Mouse (Mus musculus): ENCODE results near the gene Ptprh. TPM values are rescaled to one million over a fixed set of nuclear protein-coding genes. Genes with fewer than 3 reads are reported as not detected.
A peak's percentile ranks its signal among the peaks of the same experiment; 100 is the strongest.
"Not testable (repeated sequence)": the region's sequence is repeated elsewhere in the genome, so short reads cannot be mapped to it uniquely, and the experiment has no call there.

Ptprh gene
- total RNA-seq, 2 experiments from 2014 or later = not detected

GRCm38 (mm10) chr7:4526341-4527301, 77.2 kb downstream of the Ptprh start:
- peak; percentile 68 for DNase-seq (ENCODE audit: low spot score)
- intact Hi-C loops (cut with DNase I) = no loop called here

DNA sequence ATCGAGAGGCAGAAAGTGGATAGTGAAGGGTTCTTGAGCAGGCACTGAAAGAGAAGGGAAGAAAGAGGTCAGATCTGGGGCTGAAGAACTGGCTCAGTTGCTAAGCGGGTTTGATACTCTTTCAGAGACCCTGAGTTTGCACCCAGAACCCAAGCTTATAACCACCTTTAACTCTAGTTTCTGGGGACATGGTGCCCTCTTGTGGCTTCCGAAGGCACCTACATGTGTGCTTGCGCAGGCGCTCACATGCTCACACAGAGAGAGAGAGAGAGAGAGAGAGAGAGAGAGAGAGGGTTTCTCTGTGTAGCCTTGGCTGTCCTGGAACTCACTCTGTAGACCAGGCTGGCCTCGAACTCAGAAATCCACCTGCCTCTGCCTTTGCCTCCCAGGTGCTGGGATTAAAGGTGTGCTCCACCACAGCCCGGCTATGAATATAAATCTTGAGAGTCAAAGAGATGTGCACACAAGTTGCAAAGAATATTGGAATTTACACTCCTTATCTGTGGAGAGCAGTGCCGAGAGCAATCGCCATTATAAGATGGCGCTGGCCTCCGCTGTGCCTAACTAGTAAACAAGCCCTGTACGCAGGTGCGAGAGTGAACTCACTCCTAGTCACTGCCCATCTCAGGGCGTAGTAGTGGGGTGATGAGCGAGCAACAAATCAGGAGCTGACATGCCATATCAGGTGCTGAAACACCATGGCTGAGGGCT, 79.5 kb downstream of the Ptprh start, which contains the start of gene Tnni3:
TSS of gene Tnni3 (minus strand) at position 18 of the 711 bp plus-strand sequence.
- DNase-seq (ENCODE audit: low spot score) = not testable (repeated sequence)
- intact Hi-C loops (cut with DNase I) = loop anchor here (2.0 kb wide), 2 partner anchors 44 to 94 kb away; no protein-coding TSS in a partner anchor

DNA sequence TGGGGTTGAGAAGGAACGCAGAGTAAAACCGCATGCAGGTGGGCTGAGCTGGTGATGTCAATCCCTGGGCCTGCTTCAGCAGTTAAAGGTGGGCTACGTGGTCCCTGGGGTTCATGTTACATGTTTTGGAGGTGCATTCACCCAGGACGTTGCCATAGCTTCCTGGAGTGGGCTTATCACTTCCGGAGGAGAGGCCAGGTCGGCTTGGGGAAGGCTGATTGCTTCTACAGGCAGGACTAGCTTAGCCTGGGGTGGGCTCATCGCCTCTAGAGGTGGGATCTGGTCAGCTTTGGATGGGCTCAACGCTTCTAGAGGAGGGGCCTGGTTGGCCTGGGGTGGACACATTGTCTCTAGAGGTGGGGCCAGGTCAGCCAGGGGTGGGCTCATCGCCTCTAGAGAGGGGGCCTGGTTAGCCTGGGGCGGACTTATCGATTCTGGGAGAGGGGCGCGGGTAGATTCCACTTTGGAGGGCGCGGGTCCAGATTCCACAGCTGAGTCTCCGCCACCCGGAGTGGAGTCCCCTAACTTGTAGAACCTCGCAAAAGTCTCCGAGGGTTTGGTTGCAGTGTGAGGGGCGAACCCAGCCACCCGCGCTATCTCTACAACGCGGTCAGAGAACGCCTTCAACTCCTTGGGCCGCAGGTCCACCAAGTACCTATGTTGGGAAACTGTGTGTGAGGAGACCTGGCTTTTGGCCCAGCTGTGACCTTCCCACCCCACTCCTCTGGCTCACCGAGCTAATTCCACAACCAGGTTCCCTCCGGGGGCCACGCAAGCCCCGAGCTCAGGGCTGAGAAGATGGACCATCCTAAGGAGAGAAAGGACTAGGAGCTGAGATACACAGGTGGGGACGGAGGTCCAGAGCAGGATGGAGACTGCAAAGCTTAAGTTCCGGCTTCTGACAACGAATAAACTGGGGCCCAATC, 80.4 kb downstream of the Ptprh start:
- intact Hi-C loops (cut with DNase I) = loop anchor here (2.0 kb wide), 2 partner anchors 43 to 93 kb away; no protein-coding TSS in a partner anchor
- DNase-seq (ENCODE audit: low spot score) = no peak

DNA sequence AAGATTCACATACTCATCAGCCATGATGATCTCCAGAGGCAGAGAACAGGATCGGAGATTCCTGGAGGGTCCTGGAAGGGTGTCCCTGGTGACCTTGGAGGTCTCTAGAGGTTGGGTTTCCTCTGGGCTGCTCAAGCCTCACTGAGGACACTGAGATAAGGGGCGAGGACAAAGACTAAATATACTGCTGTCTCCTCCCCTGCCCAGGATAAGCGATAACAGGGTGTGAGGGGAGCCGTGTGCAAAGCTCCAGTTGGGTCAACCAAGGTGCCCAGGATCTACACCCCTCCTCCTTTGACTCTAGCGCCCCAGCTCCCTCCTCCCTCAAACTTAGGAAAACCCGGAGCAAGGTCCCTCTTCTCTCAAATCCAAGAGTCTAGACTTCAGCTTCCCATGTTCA, 81.5 kb downstream of the Ptprh start:
- intact Hi-C loops (cut with DNase I) = no loop called here
- DNase-seq (ENCODE audit: low spot score) = no peak

DNA sequence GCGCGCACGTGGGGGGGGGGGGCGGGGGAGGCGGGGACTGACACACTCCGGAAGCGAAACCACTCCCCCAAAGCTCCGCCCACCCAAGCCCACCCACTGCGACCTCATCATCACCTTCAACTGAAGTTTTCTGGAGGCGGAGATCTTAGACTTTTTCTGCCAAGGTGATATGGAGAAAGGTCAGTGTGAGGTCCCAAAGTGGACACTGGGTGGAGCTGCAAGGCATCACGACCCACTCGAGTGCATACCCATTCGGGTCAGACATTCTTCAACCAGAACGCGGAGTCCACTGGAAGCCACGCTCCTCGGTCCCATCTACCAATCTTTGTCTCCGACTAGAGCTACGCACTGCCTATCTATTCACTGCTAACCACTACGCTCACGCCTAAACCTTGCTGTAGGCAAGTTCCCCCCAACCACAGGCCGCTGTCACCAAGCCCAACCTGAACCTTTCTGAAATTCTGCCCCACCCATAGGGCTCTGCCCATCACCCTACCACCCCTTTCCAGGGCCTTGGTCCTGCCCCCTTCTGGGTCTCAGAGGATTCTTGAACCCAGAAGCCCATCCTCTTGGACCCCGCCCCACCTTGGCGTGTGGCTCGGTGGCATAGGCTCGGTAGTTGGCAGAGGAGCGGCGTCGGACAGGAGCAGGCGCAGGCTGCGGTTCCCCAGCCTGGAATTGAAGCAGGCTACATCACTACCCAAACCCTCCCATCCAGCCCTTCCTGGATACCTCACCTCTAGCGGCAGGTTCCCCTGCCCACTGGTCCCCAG, 82.4 kb downstream of the Ptprh start:
- intact Hi-C loops (cut with DNase I) = no loop called here
- no peak for DNase-seq (ENCODE audit: low spot score)

GRCm38 (mm10) chr7:4518487-4518886, 85.4 kb downstream of the Ptprh start:
- no peak for DNase-seq (ENCODE audit: low spot score)
- intact Hi-C loops (cut with DNase I) = no loop called here

DNA sequence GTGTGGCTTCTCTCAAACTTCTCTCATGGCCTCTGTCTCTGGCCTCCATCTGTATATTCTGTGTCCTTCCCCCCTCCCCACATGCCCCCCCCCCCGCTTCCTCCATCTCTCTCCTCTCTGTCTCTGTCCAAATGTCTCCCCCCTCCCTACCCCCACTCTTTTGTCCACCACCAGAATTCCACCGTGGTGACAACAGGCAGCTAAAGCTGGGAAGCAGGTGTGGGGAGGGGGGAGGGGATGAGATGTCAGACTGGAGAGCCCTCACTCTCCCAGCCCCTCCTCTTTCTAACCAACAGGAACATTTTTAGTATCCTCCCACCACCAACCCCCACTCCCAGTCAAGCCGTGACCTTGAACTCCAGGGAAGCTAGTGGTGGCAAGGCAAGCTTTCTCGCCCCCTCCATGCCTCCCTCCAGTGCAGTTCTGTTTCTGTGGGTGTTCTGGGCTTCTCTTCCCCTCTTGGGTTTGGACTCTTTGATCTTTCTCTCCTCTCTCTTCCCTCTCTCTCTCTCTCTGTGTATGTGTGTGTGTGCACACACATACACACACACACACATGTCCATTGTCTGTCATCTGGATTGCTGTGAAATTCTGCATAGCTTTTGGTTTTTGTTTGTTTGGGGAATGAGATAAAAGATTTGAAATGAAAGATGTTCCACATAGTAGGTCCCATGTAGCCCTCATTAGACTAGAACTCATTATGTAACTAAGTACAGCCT, 87.3 kb downstream of the Ptprh start, which contains the start of gene Tnnt1:
TSS of gene Tnnt1 (minus strand) at position 51 of the 719 bp plus-strand sequence.
- intact Hi-C loops (cut with DNase I) = no loop called here
- no peak for DNase-seq (ENCODE audit: low spot score)

DNA sequence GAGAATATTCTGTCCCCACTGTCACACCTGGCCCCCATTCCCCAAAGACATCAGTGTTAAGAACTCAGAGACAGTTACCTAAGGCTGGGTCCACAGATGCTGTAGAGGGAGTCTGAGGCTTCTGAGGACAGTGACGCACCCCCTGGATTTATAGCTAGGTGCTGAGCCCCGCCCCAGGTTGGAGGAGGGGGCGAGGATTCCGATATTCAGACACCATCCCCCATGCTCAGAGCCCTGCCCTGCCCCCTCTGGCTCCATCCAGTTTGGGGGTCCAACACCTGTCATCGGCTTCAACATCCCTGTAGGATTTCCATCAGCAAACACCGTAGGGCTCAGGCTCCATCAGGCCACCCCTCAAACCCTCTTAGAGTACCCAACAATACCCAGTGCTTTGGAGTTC, 88.0 kb downstream of the Ptprh start:
- no peak for DNase-seq (ENCODE audit: low spot score)
- intact Hi-C loops (cut with DNase I) = no loop called here

- no peak for DNase-seq (ENCODE audit: low spot score)
These were observed 89.8 kb downstream of the Ptprh start for GRCm38 (mm10) chr7:4513829-4514712.

DNA sequence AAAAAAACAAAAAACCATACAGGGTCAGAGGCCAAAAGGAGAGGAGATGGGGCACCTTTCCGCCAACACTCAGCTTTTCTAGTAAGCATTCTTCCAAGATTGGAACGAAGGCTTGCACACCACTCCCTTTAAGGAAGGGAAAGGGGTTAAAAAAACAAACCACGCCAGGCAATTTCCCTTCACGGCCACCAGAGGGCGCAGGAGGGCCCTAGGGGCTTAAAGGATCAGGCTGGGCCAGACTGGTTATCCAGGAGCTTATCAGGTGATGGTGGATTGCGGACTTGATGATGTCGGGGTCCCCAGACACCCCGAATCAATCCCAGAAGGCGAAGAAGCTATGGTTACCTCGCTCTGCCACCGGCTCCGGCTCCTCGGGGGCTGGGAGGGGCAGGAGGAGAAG, 90.6 kb downstream of the Ptprh start:
- DNase-seq (ENCODE audit: low spot score) = no peak
- intact Hi-C loops (cut with DNase I) = no loop called here

More at GRCm38 (mm10) chr7:4513829-4514712, 89.8 kb downstream of the Ptprh start:
- intact Hi-C loops (cut with DNase I) = no loop called here

- DNase-seq (ENCODE audit: low spot score) = no peak
- intact Hi-C loops (cut with DNase I) = no loop called here
These were observed 92.2 kb downstream of the Ptprh start for GRCm38 (mm10) chr7:4511489-4512224.

DNA sequence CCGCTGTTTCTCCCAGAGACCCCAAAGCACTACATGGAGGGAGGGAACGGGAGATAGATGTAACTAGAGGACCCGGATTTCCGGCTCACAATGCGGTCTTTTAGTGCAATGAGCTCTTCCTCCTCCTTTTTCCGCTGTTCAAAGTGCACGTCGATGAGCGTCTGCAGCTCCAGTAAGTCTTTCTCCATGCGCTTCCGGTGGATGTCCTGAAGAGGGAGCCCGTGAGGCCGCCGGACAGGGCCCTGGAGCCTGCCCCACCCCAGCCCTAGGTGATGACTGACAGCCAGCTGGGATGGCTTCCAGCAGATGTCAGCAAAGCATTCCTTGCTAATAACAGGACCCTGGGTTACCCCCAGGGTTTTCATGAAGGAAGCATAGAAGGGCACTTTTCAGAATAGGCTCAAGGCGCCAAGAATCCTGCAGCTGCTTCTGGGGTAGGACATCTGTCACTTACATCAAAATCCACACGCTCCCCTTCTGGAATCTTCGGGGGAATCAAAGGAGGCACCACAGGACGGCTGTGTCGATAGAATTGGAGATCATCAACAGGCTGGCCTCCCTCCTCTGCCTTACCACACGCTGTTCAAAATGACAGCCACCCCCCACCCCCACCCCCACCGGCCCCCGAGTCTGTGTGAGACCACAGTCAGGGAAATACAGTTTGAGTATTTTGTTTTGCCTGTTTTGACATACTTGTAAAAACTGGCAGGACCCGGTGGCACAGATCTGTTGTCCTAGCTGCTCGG, 93.8 kb downstream of the Ptprh start:
- intact Hi-C loops (cut with DNase I) = loop anchor here (10.0 kb wide), 1 partner anchor 375 kb away; the partner anchor contains the start of gene Leng8
- DNase-seq (ENCODE audit: low spot score) = peak; percentile 71

DNA sequence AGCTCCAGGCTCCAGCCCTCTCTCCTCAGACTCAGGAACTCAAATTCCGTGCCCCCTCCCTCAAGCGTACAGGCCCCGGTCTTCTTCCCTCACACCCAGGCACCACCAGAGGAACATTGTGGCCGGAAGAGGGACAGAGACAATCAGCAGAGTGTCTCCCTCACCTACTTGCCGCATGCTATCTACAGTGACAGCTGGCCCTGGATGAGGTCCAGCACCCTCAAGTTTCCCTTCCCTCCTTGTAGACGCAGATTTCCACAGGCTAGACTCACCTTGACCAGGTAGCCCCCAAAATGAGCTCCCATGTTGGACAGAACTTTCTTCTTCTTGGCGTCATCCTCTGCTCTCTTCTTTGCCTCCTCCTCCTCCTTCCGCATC, 95.1 kb downstream of the Ptprh start:
- intact Hi-C loops (cut with DNase I) = loop anchor here (10.0 kb wide), 1 partner anchor 374 kb away; the partner anchor contains the start of gene Leng8
- DNase-seq (ENCODE audit: low spot score) = no peak

GRCm38 (mm10) chr7:4508062-4508738, 95.6 kb downstream of the Ptprh start:
- intact Hi-C loops (cut with DNase I) = loop anchor here (10.0 kb wide), 1 partner anchor 373 kb away; the partner anchor contains the start of gene Leng8
- DNase-seq (ENCODE audit: low spot score) = no peak

DNA sequence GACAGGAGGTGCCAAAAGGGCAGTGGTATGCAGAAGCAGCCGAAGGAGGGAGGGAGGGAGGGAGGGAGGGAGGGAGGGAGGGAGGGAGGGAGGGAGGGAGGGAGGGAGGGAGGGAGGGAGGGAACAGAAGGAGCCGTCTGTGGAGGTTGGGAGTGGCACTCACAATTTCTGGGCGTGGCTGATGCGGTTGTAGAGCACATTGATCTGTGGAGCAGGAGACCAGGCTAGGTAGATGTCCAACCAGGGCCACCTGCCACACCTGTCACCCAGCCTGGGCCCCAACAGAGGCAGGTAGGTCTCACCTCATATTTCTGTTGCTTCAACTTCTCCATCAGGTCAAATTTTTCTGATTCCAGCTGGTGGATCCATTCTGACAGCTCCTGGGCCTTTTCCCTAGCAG, 96.6 kb downstream of the Ptprh start:
- no peak for DNase-seq (ENCODE audit: low spot score)
- intact Hi-C loops (cut with DNase I) = loop anchor here (10.0 kb wide), 1 partner anchor 372 kb away; the partner anchor contains the start of gene Leng8
